Mouse (Mus musculus) midbrain, embryonic 14.5 days (tissue): Measurements from ENCODE around the gene Serpine2. TPM values are rescaled to one million over a fixed set of nuclear protein-coding genes. Genes with fewer than 3 reads are reported as not detected.
A peak's percentile ranks its signal among the peaks of the same experiment; 100 is the strongest.

Source experiments
- ATAC-seq: fragments of 200-750 bp; cut with Nextera tagmentation; 2 replicates; pipeline ENCODE4 v1.8.0; 2017; ENCODE audit warnings: moderate number of reproducible peaks, moderate library complexity; ENCODE audit not compliant: low FRiP score, low TSS enrichment
- DNase-seq: peaks from one replicate; pipeline ENCODE4 v3.0.0-alpha.2; 2015
- H3K27ac ChIP-seq: fragments of 300-500 bp; sonication (generic); replicated peaks from 2 replicates; pipeline ENCODE4 v1.5.1; 2014; ENCODE audit warnings: mild to moderate bottlenecking, low read depth, low read length, moderate library complexity
- H3K27me3 ChIP-seq: fragments of 300-500 bp; sonication (generic); 2 replicates; pipeline ENCODE4 v1.6.1; 2014; ENCODE audit warnings: low read length, control low read depth, mixed read lengths; ENCODE audit not compliant: control insufficient read depth, insufficient read depth
- H3K36me3 ChIP-seq: fragments of 300-500 bp; sonication (generic); 2 replicates; pipeline ENCODE4 v1.6.1; 2014; ENCODE audit warnings: low read length, control low read depth; ENCODE audit not compliant: control insufficient read depth, insufficient read depth
- H3K4me1 ChIP-seq: fragments of 300-500 bp; sonication (generic); 2 replicates; pipeline ENCODE4 v1.6.1; 2014; ENCODE audit warnings: mild to moderate bottlenecking, antibody characterized with exemption, low read length, control low read depth; ENCODE audit not compliant: control insufficient read depth, insufficient read depth
- H3K4me2 ChIP-seq: fragments of 300-500 bp; sonication (generic); 2 replicates; pipeline ENCODE4 v1.6.1; 2014; ENCODE audit warnings: mild to moderate bottlenecking, low read length, moderate library complexity
- H3K4me3 ChIP-seq: fragments of 300-500 bp; sonication (generic); replicated peaks from 2 replicates; pipeline ENCODE4 v1.5.1; 2014; ENCODE audit warnings: low read depth, low read length
- H3K9ac ChIP-seq: fragments of 300-500 bp; sonication (generic); replicated peaks from 2 replicates; pipeline ENCODE4 v1.6.1; 2014; ENCODE audit warnings: mild to moderate bottlenecking, low read length, moderate library complexity
- H3K9me3 ChIP-seq: fragments of 300-500 bp; sonication (generic); 2 replicates; pipeline ENCODE4 v1.6.1; 2016; ENCODE audit warnings: low read length, control low read depth, mixed read lengths; ENCODE audit not compliant: control insufficient read depth
- WGBS: fragments of 180-500 bp; shearing (Covaris S2); extraction: QIAGEN DNeasy Blood & Tissue Kit; methylation state at CpG from one replicate; pipeline ENCODE4 v1.1.7; 2014; 5-methylcytosine and 5-hydroxymethylcytosine counted together
- polyA plus RNA-seq: library from polyadenylated mRNA; unstranded; fragments of >200 nt; fragmentation: Nextera tagmentation; extraction: Ambion mirVana; gene quantifications from 2 replicates; pipeline ENCODE4 v1.2.1, GENCODE M21; 2014

Gene Serpine2
- polyA plus RNA-seq = 199 and 214 TPM in 2 replicates

DNA sequence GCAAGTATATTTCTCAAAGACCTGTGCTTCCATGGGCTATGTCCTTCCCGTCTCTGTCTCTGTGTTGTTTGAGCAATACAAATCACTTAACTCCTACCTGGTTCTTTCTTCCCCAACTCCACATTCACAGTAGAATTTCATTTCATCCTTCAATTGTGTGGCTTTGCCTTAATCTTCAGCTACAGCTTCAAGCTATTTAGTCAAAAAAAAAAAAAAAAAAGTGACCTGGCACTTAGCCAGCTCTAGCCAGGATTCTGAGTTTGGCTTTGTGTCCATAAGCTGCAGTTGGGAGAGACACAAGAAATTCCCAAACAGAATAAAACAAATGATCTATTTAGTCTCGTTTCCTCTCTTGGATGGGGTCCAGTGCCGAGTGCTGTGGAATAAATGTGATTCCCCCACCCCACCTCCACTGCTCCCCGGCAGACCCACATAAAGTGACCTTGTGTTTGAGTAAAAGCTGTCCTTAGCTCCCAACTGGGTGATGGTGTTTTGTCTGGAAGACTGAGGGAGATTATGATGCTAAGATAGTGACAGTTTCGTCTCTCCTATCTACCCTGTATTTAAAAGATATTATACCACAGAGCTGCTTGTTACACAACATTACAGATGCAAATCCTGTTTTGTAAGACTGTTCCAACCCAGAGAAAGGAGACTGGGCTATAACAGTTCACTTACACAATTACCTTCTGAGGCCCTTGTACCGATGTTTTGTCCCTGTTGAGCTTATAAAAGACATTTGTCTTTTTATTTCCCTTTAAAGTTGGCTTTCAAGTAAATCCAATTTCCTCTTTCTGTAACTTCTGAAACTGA, at the start of gene Serpine2:
TSS of gene Serpine2 (minus strand) at position 51 of the 813 bp plus-strand sequence.
- WGBS = 11% methylated on average over 6 of the region's 6 CpGs
- no peak within 1 kb of the TSS for H3K9ac ChIP-seq
- DNase-seq = peak; percentile 82
- H3K27me3 ChIP-seq = peaks cover 23% of the 10 kb centered on the region
- peaks cover 22% of the 10 kb centered on the region for H3K4me1 ChIP-seq
- H3K4me2 ChIP-seq = peak within 1 kb of the TSS; percentile 27
- H3K9me3 ChIP-seq = no peaks in the 10 kb centered on the region
- H3K36me3 ChIP-seq = no peaks in the 10 kb centered on the region
- no peak within 1 kb of the TSS for H3K4me3 ChIP-seq
- peak; percentile 55 for ATAC-seq
- peak within 1 kb of the TSS; percentile 16; the same call in 1 of the 2 replicates for H3K27ac ChIP-seq

DNA sequence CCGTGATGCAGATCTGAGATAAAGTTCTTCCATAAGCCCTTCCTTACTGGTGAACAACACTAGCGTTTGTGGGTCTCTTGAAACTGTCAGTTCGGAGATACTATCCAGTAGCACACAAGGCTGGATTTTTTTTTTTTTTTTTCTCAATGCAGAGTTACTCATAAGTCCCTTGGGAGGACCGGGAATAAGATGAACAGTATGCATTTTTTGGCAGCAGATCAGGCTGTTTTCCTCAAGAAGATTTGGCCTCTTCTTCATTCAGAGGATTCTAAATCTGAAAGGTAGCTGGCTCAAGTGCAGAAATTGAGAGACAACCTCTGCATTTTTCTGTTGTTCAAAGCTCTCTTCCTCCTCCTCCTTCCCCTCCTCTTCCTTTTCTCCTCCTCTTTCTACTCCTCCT, 46.8 kb upstream of the Serpine2 start:
- no peak overlapping the region for H3K27ac ChIP-seq
- H3K9ac ChIP-seq = no peak overlapping the region
- no peaks in the 10 kb centered on the region for H3K4me1 ChIP-seq
- H3K4me2 ChIP-seq = no peak overlapping the region
- DNase-seq (no peak), ATAC-seq (no peak)
- no peaks in the 10 kb centered on the region for H3K36me3 ChIP-seq
- 89% methylated on average over 4 of the region's 4 CpGs for WGBS
- H3K4me3 ChIP-seq = no peak overlapping the region
- H3K27me3 ChIP-seq = no peaks in the 10 kb centered on the region
- H3K9me3 ChIP-seq = peaks cover 5% of the 10 kb centered on the region; the same call in 1 of the 2 replicates

DNA sequence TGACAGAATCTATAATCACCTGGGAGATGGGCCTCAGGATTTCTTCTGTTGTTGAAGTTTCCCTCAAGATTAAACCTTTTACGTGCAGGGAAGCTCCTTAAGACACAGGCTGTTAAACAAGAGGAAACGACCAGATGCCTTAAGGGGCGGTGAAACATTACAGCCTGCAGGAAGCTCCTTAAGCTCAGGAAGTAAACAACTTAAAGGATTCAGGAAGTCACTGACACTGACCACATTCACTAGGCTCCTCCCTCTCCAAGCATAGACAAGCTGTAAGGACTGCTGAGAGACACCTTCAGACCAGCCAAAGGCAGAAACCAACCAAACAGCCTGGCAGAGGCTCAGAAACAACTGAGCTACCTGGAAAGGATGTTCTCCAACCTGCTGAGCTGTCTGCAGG, 44.3 kb upstream of the Serpine2 start:
- no peak overlapping the region for H3K27ac ChIP-seq
- H3K27me3 ChIP-seq = no peaks in the 10 kb centered on the region
- H3K9me3 ChIP-seq = no peaks in the 10 kb centered on the region
- H3K4me2 ChIP-seq = no peak overlapping the region
- H3K36me3 ChIP-seq = no peaks in the 10 kb centered on the region
- WGBS = 78% methylated on average over 3 of the region's 3 CpGs
- no peak overlapping the region for H3K4me3 ChIP-seq
- DNase-seq (no peak), ATAC-seq (no peak)
- H3K9ac ChIP-seq = no peak overlapping the region
- no peaks in the 10 kb centered on the region for H3K4me1 ChIP-seq

DNA sequence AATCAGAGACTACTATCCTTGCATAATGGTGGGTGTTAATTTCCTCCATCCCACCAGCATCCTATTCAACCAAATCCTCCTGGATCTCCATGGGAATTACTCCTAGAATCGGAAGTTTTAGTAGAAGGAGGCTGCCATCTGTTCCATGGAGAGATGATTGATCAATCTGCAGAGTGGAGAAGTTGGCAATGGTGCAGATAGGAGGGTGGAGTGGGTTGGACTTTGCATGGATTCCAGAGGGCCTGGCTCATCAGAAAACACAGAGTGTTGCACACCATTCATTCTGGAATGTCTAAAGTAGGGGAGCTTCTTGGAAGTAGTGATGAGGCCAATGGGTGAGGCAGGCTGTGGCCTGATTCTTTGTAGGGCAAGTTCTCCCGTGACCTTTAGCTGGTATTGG, 41.9 kb upstream of the Serpine2 start:
- no peak overlapping the region for H3K9ac ChIP-seq
- H3K36me3 ChIP-seq = no peaks in the 10 kb centered on the region
- no peak overlapping the region for H3K4me3 ChIP-seq
- no peak for DNase-seq
- WGBS = 70% methylated on average over 2 of the region's 2 CpGs
- H3K4me2 ChIP-seq = no peak overlapping the region
- no peak for ATAC-seq
- no peaks in the 10 kb centered on the region for H3K27me3 ChIP-seq
- no peaks in the 10 kb centered on the region for H3K9me3 ChIP-seq
- no peak overlapping the region for H3K27ac ChIP-seq
- no peaks in the 10 kb centered on the region for H3K4me1 ChIP-seq

DNA sequence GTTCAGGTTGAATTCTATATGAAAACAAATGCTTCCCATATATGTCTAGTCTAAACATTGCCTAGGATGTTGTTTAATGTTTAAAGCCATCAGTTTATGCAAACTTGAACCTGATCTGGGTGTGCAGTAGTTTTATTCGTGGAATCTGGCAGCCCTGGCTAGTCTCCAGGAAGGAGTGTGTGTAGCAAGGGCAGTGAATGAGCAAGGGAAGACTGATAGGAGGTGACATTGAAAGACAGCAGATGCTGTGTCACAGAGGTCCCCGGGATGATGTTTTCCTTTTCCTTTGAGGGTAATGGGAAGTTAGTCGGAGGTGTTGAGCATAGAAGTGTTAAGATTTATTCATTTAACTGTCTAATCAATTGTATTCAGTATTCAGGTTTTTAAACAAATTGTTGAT, 21.7 kb upstream of the Serpine2 start:
- no peak for ATAC-seq
- Histone ChIP-seq H3K4me2 (no peak overlapping the region), H3K27me3 (no peaks in the 10 kb centered on the region), H3K9ac (no peak overlapping the region), H3K27ac (no peak overlapping the region), H3K4me3 (no peak overlapping the region), H3K4me1 (no peaks in the 10 kb centered on the region), H3K9me3 (no peaks in the 10 kb centered on the region), H3K36me3 (no peaks in the 10 kb centered on the region)
- WGBS = 85% methylated on average over 3 of the region's 3 CpGs
- DNase-seq = no peak

DNA sequence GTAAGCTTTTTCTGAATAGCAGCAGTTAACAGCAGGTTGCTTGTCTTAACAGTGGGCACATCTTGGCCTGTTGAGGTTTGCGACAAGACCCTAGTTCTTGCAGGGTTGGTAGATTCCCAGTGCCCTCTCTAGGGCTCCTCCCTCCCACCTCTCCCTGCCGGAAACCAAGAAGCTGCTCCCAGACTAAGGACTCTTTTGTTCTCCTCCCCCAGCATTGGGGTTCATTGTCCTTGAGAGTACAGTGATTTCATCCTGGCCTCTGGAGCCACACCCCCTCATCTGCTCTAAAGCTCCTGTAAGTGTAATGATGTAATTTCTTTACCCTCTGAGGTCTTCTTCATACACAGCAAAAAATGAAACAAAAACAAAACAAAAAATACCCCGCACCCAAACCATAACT, 13.8 kb upstream of the Serpine2 start:
- Histone ChIP-seq H3K4me1 (no peaks in the 10 kb centered on the region), H3K9me3 (no peaks in the 10 kb centered on the region), H3K4me3 (no peak overlapping the region), H3K9ac (no peak overlapping the region), H3K4me2 (no peak overlapping the region), H3K36me3 (no peaks in the 10 kb centered on the region), H3K27me3 (no peaks in the 10 kb centered on the region), H3K27ac (no peak overlapping the region)
- 53% methylated on average over 3 of the region's 3 CpGs for WGBS
- no peak for ATAC-seq
- no peak for DNase-seq

DNA sequence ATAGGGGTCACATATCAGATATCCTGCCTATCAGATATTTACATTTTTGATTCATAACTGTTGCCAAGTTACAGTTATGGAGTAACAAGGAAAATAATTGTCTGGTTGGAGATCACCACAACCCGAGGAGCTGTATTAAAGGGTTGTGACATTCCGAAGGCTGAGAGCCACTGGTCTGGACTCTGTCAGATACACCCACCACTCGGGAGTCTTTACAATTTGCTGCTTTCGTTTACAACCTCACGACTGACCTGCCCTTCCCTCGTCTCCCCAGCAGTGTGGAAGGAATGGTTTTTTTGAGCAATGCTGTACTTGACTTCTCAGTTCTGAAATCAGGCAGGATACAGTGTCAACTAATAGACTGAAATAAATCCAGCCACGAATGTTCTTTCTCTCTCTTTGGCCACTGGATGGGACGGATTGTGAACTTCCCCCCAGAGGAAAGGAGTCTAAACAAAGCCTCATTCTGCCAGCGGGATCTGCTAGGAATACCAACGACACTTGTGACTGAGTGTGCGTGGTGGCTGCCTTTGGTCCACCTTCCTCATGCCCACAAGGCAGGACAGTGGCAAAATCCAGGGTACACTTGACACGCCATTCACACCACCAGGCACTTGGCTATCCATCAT, 455 bp downstream of the Serpine2 start:
- H3K27ac ChIP-seq = no peak overlapping the region; the same call in 1 of the 2 replicates
- no peak overlapping the region for H3K4me3 ChIP-seq
- H3K27me3 ChIP-seq = peaks cover 27% of the 10 kb centered on the region
- ATAC-seq = no peak
- H3K36me3 ChIP-seq = no peaks in the 10 kb centered on the region
- 23% methylated on average over 12 of the region's 12 CpGs for WGBS
- peak; percentile 58 for DNase-seq
- no peak overlapping the region for H3K9ac ChIP-seq
- no peaks in the 10 kb centered on the region for H3K9me3 ChIP-seq
- H3K4me2 ChIP-seq = peak overlapping the region; percentile 27
- peaks cover 22% of the 10 kb centered on the region for H3K4me1 ChIP-seq

DNA sequence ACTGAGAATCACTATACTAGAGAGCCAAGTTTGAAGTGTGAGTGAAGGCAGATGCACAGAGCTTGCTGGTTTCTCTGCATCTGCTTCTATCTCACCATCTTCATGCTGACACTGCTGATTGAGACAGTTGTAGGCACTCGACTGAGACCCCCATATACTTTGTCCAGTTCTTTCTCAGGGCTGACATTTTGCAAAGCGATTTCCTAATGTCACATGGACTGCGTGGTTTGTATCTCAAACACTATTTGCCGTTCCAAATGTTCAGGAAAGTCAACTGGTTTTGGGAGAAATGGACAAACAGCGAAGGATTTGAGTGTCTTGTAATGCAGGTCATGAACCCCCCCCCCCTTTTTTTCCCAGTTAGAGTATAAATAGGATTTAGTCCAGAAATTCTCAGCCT, 1.0 kb downstream of the Serpine2 start:
- Histone ChIP-seq H3K9me3 (no peaks in the 10 kb centered on the region), H3K4me2 (no peak overlapping the region), H3K9ac (no peak overlapping the region), H3K4me3 (no peak overlapping the region), H3K4me1 (peaks cover 22% of the 10 kb centered on the region), H3K27me3 (peaks cover 27% of the 10 kb centered on the region), H3K27ac (no peak overlapping the region), H3K36me3 (no peaks in the 10 kb centered on the region)
- ATAC-seq = no peak
- 76% methylated on average over 5 of the region's 5 CpGs for WGBS
- DNase-seq = no peak

DNA sequence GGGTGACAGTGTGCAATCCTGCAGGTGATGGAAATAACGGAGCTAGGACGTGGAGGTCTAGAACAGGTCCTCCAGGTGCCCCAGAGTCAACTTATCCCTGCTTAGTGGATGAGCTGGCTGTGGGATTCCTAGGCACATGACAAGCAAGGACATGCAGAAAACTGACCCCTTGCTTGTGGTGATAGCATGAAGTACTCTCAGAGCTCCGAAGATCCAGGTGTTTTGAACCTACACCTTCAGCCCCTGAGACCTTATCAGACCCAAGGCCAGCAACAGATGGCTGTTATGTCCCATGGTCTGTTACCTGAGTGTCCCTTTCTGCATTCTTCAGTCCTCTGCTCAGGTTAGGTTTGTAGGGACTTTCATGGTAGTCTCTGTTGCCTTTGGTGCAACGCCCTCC, 2.0 kb downstream of the Serpine2 start:
- Histone ChIP-seq H3K4me3 (peak overlapping the region; percentile 73), H3K4me1 (peaks cover 22% of the 10 kb centered on the region), H3K9me3 (no peaks in the 10 kb centered on the region), H3K9ac (peak overlapping the region; percentile 77), H3K4me2 (peak overlapping the region; percentile 98), H3K36me3 (no peaks in the 10 kb centered on the region), H3K27me3 (peaks cover 27% of the 10 kb centered on the region), H3K27ac (0 out of 2 replicates have a peak overlapping the region, but pooled peaks have one; percentile 5)
- no peak for ATAC-seq
- 27% methylated on average over 4 of the region's 4 CpGs for WGBS
- DNase-seq = no peak
